Mouse (Mus musculus) brain, embryonic 14.5 days (tissue): ENCODE results near the gene Trpv1. TPM values are rescaled to one million over a fixed set of nuclear protein-coding genes. Genes with fewer than 3 reads are reported as not detected.
A peak's percentile ranks its signal among the peaks of the same experiment; 100 is the strongest.

ENCODE experiments used
- DNase-seq: peaks from one replicate; pipeline ENCODE4 v3.0.0-alpha.2; 2011; ENCODE audit warnings: low read depth
- CTCF ChIP-seq: fragments of 200-500 bp; IDR thresholded peaks from 2 replicates; pipeline ENCODE4 v1.5.1; 2012; ENCODE audit warnings: inconsistent platforms, mild to moderate bottlenecking, moderate library complexity, borderline replicate concordance; ENCODE audit not compliant: insufficient read depth, insufficient read length; ENCODE audit errors: extremely low read depth
- POLR2A ChIP-seq: fragments of 200-500 bp; IDR thresholded peaks from 2 replicates; pipeline ENCODE4 v1.6.1; 2012; ENCODE audit warnings: mild to moderate bottlenecking, inconsistent platforms, borderline replicate concordance; ENCODE audit not compliant: poor library complexity, insufficient read depth, insufficient read length, severe bottlenecking; ENCODE audit errors: extremely low read depth
- polyA plus RNA-seq: library from polyadenylated mRNA; depleted of rRNA; stranded (reverse); fragments of >200 nt; gene quantifications from 2 replicates; pipeline ENCODE4 v1.2.3, GENCODE M21; 2012; rRNA removed

Trpv1 gene
- polyA plus RNA-seq, 1 experiment = 0.44 TPM

- TF ChIP-seq CTCF (no peak), POLR2A (no peak)
- no peak for DNase-seq
Measured at GRCm38 (mm10) chr11:73283926-73284325, 49.8 kb downstream of the Trpv1 start.

GRCm38 (mm10) chr11:73284351-73284750 lies 50.3 kb downstream of the Trpv1 start:
- TF ChIP-seq POLR2A (no peak), CTCF (no peak)

GRCm38 (mm10) chr11:73289621-73290020 lies 55.5 kb downstream of the Trpv1 start:
- TF ChIP-seq CTCF (no peak), POLR2A (no peak)
- DNase-seq = no peak

More at GRCm38 (mm10) chr11:73284351-73284750, 50.3 kb downstream of the Trpv1 start:
- no peak for DNase-seq

- TF ChIP-seq POLR2A (no peak), CTCF (no peak)
- peak; percentile 3 for DNase-seq
Measured at GRCm38 (mm10) chr11:73303123-73303522, 69.0 kb downstream of the Trpv1 start.

Other genes starting within 250 kb of the Trpv1 start
- 0.35 and 0.49 TPM in 2 replicates for gene P2rx1, start 235.2 kb upstream of the Trpv1 start, polyA plus RNA-seq
- gene Camkk1, start 215.3 kb upstream of the Trpv1 start, polyA plus RNA-seq = 18.7 and 20.9 TPM in 2 replicates
- gene Ncbp3, start 186.5 kb upstream of the Trpv1 start, polyA plus RNA-seq = 5.5 and 8.3 TPM in 2 replicates
- gene Itgae, start 143.7 kb upstream of the Trpv1 start, polyA plus RNA-seq = 0.08 and 0.13 TPM in 2 replicates
- 2.1 and 3.2 TPM in 2 replicates for gene Haspin, start 96.0 kb upstream of the Trpv1 start, polyA plus RNA-seq
- 0.44 and 0.53 TPM in 2 replicates for gene P2rx5, start 73.9 kb upstream of the Trpv1 start, polyA plus RNA-seq
- 74.7 and 115 TPM in 2 replicates for gene Emc6, start 57.3 kb upstream of the Trpv1 start, polyA plus RNA-seq
- gene Tax1bp3, start 57.2 kb upstream of the Trpv1 start, polyA plus RNA-seq = 91.6 and 112 TPM in 2 replicates
- 25.5 and 25.7 TPM in 2 replicates for gene Ctns, start 35.2 kb upstream of the Trpv1 start, polyA plus RNA-seq
- gene Shpk, start 34.8 kb upstream of the Trpv1 start, polyA plus RNA-seq = 1.5 and 2.0 TPM in 2 replicates
- gene Trpv3, start 33.1 kb downstream of the Trpv1 start, polyA plus RNA-seq = 0.14 and 0.27 TPM in 2 replicates
- gene Aspa, start 95.3 kb downstream of the Trpv1 start, polyA plus RNA-seq = 0.57 and 0.82 TPM in 2 replicates
- gene Gm49340, start 95.4 kb downstream of the Trpv1 start, polyA plus RNA-seq = not detected in 2 replicates
- gene Spata22, start 95.4 kb downstream of the Trpv1 start, polyA plus RNA-seq = 0.05 and 0.08 TPM in 2 replicates
- gene Olfr20, start 116.5 kb downstream of the Trpv1 start, polyA plus RNA-seq = not detected in 2 replicates
- not detected in 2 replicates for gene Olfr376, start 137.0 kb downstream of the Trpv1 start, polyA plus RNA-seq
- not detected in 2 replicates for gene Olfr1, start 165.3 kb downstream of the Trpv1 start, polyA plus RNA-seq
- not detected in 2 replicates for gene Olfr378, start 194.2 kb downstream of the Trpv1 start, polyA plus RNA-seq
- not detected in 2 replicates for gene Olfr380, start 223.2 kb downstream of the Trpv1 start, polyA plus RNA-seq